Mouse (Mus musculus): ENCODE results near the gene Ankrd63.
A peak's percentile ranks its signal among the peaks of the same experiment; 100 is the strongest.
"Not testable (repeated sequence)": the region's sequence is repeated elsewhere in the genome, so short reads cannot be mapped to it uniquely, and the experiment has no call there.

Gene Ankrd63

DNA sequence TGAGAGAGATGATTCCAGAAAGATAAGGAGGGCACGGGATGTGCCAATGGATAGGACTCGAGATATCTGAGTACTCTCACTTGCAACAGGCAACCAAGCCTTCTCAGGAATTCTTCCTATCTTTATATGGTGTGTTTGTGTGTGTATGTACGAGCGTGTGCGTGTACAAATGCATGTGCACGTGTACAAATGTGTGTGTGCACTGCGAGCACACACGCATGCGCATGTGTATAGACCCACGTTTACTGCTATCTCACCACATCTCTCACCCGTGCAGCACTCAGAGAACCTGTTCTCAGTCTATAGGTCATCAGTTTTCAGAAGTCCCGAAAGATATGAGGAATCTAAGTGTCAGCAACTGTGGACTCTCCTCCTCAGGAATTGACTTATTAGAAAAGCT lies 44.3 kb downstream of the Ankrd63 start:
- DNase-seq, result peak; percentile 34

DNA sequence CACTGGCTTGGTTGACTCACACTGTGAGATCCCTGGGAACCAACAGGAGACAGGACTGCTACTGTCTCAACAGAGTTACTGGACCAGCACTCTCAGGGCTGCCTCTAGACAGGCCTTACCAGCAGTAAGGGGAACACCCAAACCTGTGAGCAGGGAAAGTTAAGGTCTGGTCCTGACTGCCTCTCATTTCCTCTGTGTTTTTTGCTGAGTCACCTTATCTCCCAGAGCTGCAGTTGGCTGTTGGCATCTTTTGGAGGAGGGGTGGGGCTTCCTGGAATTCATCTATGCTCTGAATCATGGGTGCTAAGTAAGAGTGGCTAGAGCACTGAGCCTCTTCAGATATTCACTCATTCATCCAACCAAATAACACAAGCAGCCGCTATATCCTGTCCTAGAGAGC lies 44.7 kb downstream of the Ankrd63 start:
- peak; percentile 88 for DNase-seq

- peak; percentile 95 for DNase-seq
Observed at GRCm38 (mm10) chr2:118658457-118658856, 45.3 kb downstream of the Ankrd63 start.

GRCm38 (mm10) chr2:118656688-118657281 lies 47.0 kb downstream of the Ankrd63 start:
- peak; percentile 32 for DNase-seq

DNA sequence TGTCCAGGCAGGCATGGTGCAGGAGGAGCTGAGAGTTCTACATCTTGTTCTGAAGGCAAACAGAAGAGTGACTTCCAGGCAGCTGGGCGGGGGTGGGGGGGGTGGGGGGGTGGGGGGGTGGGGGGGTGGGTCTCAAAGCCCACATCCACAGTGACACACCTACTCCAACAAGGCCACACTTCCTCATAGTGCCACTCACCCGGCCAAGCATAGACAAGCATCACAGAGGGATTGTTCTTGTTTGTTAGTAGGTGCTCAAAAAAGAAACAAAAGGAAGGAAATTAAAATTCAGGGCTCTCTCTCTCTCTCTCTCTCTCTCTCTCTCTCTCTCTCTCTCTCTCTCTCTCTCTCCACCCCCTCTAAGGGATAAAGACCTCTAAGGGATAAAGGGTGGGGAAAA lies 53.1 kb downstream of the Ankrd63 start:
- not testable (repeated sequence) for DNase-seq

Data from liver (tissue).